Mouse (Mus musculus) stomach, postnatal 0 days (tissue): ENCODE measurements at regions not wholly inside any gene's neighbourhood (a gene's known extent, or its start where the extent isn't known, plus 50 kb on each side); places are given as distances from the start of the nearest gene placed in this dataset.

Experiments
- CTCF ChIP-seq: IDR thresholded peaks from 2 replicates; pipeline ENCODE4 v1.5.1; 2016; ENCODE audit warnings: antibody characterized with exemption, low read depth, mild to moderate bottlenecking, moderate library complexity
- EP300 ChIP-seq: optimal IDR thresholded peaks from 2 replicates; pipeline ENCODE3; 2016; ENCODE audit warnings: antibody characterized with exemption

DNA sequence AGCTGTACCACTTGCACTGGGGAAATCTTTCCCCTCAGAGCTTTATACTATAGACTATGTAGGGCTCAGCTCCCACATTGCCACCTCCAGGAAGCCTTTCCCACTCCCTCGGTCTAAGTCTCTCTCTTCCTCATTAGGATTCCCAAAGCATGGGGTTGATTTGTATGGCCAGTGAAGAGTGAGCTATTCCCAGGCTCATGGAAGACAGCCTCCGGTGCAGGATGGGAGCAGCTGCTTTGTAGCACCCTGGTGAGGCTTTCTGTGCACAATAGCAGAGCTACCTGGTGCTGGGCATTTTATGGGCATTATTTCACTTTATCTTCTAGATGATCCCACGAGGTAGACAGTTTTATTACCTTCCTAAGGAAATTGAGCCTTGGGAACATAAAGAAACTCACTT, 717.8 kb upstream of the Gm19410 start:
- no peak for TF ChIP-seq CTCF
- TF ChIP-seq EP300, result no peak
